Mouse (Mus musculus): ENCODE data around the gene Ehmt1.

DNA sequence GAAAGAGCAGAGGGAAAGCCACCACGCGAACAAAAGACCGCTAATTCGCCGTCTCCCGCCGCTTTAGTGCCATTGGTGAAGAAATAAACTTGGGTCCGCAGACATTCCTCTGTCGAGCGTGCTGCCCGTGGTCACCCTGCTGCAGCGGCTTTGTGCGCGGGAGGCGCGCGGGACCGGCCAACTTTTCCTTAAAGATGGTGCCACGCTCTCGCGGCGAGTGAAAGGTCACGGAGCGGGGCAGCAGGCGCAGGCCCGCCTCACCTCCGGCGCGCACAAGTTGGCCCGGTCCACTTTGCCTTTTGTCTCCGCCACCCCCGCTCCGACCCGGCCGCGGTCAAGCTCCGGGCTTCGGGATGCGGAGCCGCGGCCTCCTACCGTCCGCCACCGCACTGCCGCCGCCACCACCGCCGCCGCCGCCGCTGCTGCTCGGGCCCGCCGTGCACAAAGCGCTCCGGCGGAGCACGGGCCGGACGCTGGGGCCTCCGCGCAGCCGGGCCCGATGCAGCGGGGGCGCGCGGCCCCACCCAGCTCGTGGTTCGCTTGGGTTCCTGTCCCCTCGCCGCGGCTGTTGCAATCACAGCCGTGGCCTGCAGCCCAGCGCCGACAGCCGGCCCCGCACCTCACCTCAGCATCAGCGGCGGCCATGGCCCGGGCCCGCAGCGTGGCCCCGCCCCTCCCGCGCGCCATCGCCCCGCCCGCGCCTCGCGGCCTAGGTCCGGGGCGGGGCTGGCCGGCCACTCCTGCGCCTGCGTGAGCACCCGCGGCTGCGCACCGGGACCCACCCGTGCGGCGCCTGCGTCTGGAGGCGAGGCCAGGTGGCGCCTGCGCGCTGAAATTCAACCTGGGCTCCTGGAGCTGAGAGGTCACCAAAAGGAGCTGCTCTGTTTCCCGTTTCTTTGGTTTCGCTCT is at the start of gene Ehmt1:
- TF ChIP-seq CTCF (IDR thresholded peaks at IDR 0.05; ENCODE audit: insufficient read depth, low read depth, low read length) (no peak), POLR2A (IDR thresholded peaks at IDR 0.05; ENCODE audit: insufficient read depth, low read depth, low read length) (peak; percentile 78)
